Mouse (Mus musculus): ENCODE results near the gene Ttll6.

GRCm38 (mm10) chr11:96140726-96141175, 7.2 kb downstream of the Ttll6 start:
- TF ChIP-seq POLR2A (IDR thresholded peaks at IDR 0.05; ENCODE audit: low read depth, low read length) (no peak), CTCF (IDR thresholded peaks at IDR 0.05; ENCODE audit: extremely low read depth, insufficient read length, insufficient replicate concordance, low read depth, low read length) (no peak)

All from small intestine, adult 2 months (tissue).